Mouse (Mus musculus) small intestine, adult 2 months (tissue): ENCODE data around the gene Spo11. TPM values are rescaled to one million over a fixed set of nuclear protein-coding genes. Genes with fewer than 3 reads are reported as not detected.

Experiments used
- H3K27ac ChIP-seq: fragments of 200-500 bp; 2 replicates; pipeline ENCODE4 v1.5.1; 2012; ENCODE audit warnings: low read depth, low read length, control low read depth, inconsistent platforms; ENCODE audit not compliant: insufficient read depth
- H3K27me3 ChIP-seq: fragments of 200-500 bp; 2 replicates; pipeline ENCODE4 v1.6.1; 2012; ENCODE audit warnings: mild to moderate bottlenecking, moderate library complexity, low read length, inconsistent platforms; ENCODE audit not compliant: control insufficient read depth, insufficient read depth
- H3K36me3 ChIP-seq: fragments of 200-500 bp; 2 replicates; pipeline ENCODE4 v1.6.1; 2012; ENCODE audit warnings: mild to moderate bottlenecking, low read length, control low read depth, inconsistent platforms; ENCODE audit not compliant: control insufficient read depth, insufficient read depth
- H3K4me1 ChIP-seq: fragments of 200-500 bp; 2 replicates; pipeline ENCODE4 v1.6.1; 2012; ENCODE audit warnings: low read length, inconsistent platforms, mixed read lengths; ENCODE audit not compliant: control insufficient read depth, insufficient read depth, insufficient read length
- H3K4me3 ChIP-seq: fragments of 200-500 bp; 2 replicates; pipeline ENCODE4 v1.5.1; 2012; ENCODE audit warnings: low read depth, mild to moderate bottlenecking, control low read depth, inconsistent platforms, low read length, moderate library complexity
- CTCF ChIP-seq: fragments of 200-500 bp; IDR thresholded peaks from 2 replicates; pipeline ENCODE4 v1.5.1; 2012; ENCODE audit warnings: low read depth, mild to moderate bottlenecking, control low read depth, inconsistent platforms, low read length, moderate library complexity, mixed read lengths; ENCODE audit not compliant: insufficient replicate concordance, insufficient read length; ENCODE audit errors: extremely low read depth
- POLR2A ChIP-seq: fragments of 200-500 bp; IDR thresholded peaks from 2 replicates; pipeline ENCODE4 v1.6.1; 2012; ENCODE audit warnings: low read depth, mild to moderate bottlenecking, control low read depth, inconsistent platforms, low read length, moderate library complexity
- WGBS: fragments of 180-500 bp; shearing (Covaris S2); methylation state at CpG from one replicate; pipeline ENCODE4 v1.1.7; 2018; 5-methylcytosine and 5-hydroxymethylcytosine counted together
- polyA plus RNA-seq: library from polyadenylated mRNA; depleted of rRNA; stranded (reverse); fragments of >200 nt; gene quantifications from 2 replicates; pipeline ENCODE4 v1.2.3, GENCODE M21; 2012

The Spo11 gene
- polyA plus RNA-seq, 1 experiment = 0.25 TPM

GRCm38 (mm10) chr2:172960350-172960749 is 17.1 kb upstream of the Spo11 start:
- Histone ChIP-seq H3K4me3 (no peak overlapping the region), H3K27me3 (no peaks in the 10 kb centered on the region), H3K4me1 (peaks cover 2% of the 10 kb centered on the region), H3K27ac (no peak overlapping the region), H3K36me3 (no peaks in the 10 kb centered on the region)
- TF ChIP-seq POLR2A (no peak), CTCF (no peak)
- WGBS = 88% methylated on average over 3 of the region's 3 CpGs

- Histone ChIP-seq H3K4me3 (no peak overlapping the region), H3K4me1 (peaks cover 5% of the 10 kb centered on the region), H3K27me3 (no peaks in the 10 kb centered on the region), H3K27ac (no peak overlapping the region), H3K36me3 (no peaks in the 10 kb centered on the region)
- TF ChIP-seq POLR2A (no peak), CTCF (no peak)
- 44% methylated on average over 6 of the region's 6 CpGs for WGBS
Observed at GRCm38 (mm10) chr2:172961211-172961610, 16.3 kb upstream of the Spo11 start.

- 20% methylated on average over 11 of the region's 11 CpGs for WGBS
- H3K27me3 ChIP-seq = no peaks in the 10 kb centered on the region
- H3K36me3 ChIP-seq = no peaks in the 10 kb centered on the region
- H3K27ac ChIP-seq = no peak overlapping the region
- TF ChIP-seq CTCF (no peak), POLR2A (no peak)
- peaks cover 5% of the 10 kb centered on the region for H3K4me1 ChIP-seq
- no peak overlapping the region for H3K4me3 ChIP-seq
Observed at GRCm38 (mm10) chr2:172965249-172965648, 12.3 kb upstream of the Spo11 start.

- Histone ChIP-seq H3K27me3 (no peaks in the 10 kb centered on the region), H3K4me3 (no peak overlapping the region), H3K36me3 (no peaks in the 10 kb centered on the region), H3K27ac (no peak overlapping the region), H3K4me1 (peaks cover 5% of the 10 kb centered on the region)
- TF ChIP-seq CTCF (no peak), POLR2A (no peak)
- 72% methylated on average over 5 of the region's 5 CpGs for WGBS
Observed at GRCm38 (mm10) chr2:172966480-172966879, 11.0 kb upstream of the Spo11 start.

GRCm38 (mm10) chr2:172971865-172972264 is 5.6 kb upstream of the Spo11 start:
- no peak for TF ChIP-seq CTCF
- no peak for TF ChIP-seq POLR2A
- Histone ChIP-seq H3K36me3 (no peaks in the 10 kb centered on the region), H3K27ac (no peak overlapping the region), H3K4me3 (no peak overlapping the region), H3K27me3 (no peaks in the 10 kb centered on the region), H3K4me1 (no peaks in the 10 kb centered on the region; the same call in 1 of the 2 replicates)
- WGBS = 90% methylated on average over 2 of the region's 2 CpGs

GRCm38 (mm10) chr2:172973806-172974565 is 3.5 kb upstream of the Spo11 start:
- H3K4me3 ChIP-seq = no peak overlapping the region
- H3K36me3 ChIP-seq = no peaks in the 10 kb centered on the region
- TF ChIP-seq CTCF (no peak), POLR2A (no peak)
- no peak overlapping the region for H3K27ac ChIP-seq
- no peaks in the 10 kb centered on the region for H3K27me3 ChIP-seq
- peaks cover 5% of the 10 kb centered on the region; the same call in 1 of the 2 replicates for H3K4me1 ChIP-seq
- WGBS = 18% methylated on average over 7 of the region's 7 CpGs

GRCm38 (mm10) chr2:172974701-172975100 is 2.8 kb upstream of the Spo11 start:
- H3K36me3 ChIP-seq = no peaks in the 10 kb centered on the region
- no peak overlapping the region for H3K4me3 ChIP-seq
- H3K4me1 ChIP-seq = peaks cover 5% of the 10 kb centered on the region; the same call in 1 of the 2 replicates
- no peaks in the 10 kb centered on the region for H3K27me3 ChIP-seq
- WGBS = 50% methylated on average over 7 of the region's 7 CpGs
- H3K27ac ChIP-seq = no peak overlapping the region
- TF ChIP-seq POLR2A = no peak
- TF ChIP-seq CTCF = no peak

- TF ChIP-seq POLR2A (no peak), CTCF (no peak)
- 89% methylated on average over 6 of the region's 6 CpGs for WGBS
- no peaks in the 10 kb centered on the region for H3K27me3 ChIP-seq
- peaks cover 5% of the 10 kb centered on the region; the same call in 1 of the 2 replicates for H3K4me1 ChIP-seq
- no peak overlapping the region for H3K4me3 ChIP-seq
- no peak overlapping the region for H3K27ac ChIP-seq
- no peaks in the 10 kb centered on the region for H3K36me3 ChIP-seq
Observed at GRCm38 (mm10) chr2:172975159-172975558, 2.3 kb upstream of the Spo11 start.
